Comparison of ENCODE assay signal across 8 mouse cellular contexts in the genomic region with DNA sequence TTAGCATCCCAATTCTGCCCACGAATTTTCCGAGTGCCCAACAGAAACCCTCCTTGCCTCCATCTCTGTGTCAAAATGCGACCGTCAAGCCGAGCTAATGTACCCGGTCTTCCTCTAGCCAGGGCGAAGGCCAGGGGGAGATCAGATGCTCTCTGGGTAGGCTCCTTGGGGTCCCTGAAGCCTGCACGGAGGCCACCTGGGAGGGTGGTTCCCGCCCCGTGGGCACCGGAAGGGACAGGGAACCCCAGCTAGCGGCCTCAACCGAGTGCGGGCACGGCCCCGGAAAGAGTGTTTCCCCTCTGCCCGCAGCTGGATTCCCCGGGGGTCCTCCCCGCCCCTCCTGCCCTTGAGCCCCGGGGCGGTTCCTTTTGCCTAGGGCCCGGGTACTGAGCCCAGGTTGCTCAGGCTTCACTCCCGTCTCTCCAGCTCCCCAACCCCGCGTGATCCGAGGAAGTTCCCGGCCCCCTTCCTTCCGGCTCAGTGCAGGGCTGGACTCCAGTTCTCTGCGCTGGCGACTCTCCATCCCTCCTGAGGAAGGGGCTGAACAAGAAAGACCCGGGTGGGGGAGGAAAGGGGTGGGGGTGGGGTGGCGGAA. TPM values are rescaled to one million over a fixed set of nuclear protein-coding genes. Genes with fewer than 3 reads are reported as not detected.
DNase-seq lines count a peak whose midpoint lies in the region; ATAC-seq and TF ChIP-seq lines count a peak whose summit lies in the region.

No protein-coding gene starts in this region.

- H3K9me3 ChIP-seq in forebrain, embryonic 12.5 days: no peaks in the 10 kb centered on the region
- no peaks in the 10 kb centered on the region for H3K9me3 ChIP-seq in limb, embryonic 11.5 days (ENCODE audit: control insufficient read depth, low read length)
- no peaks in the 10 kb centered on the region for H3K9me3 ChIP-seq in neural tube, embryonic 15.5 days (replicated peaks)

- TF ChIP-seq POLR2A in kidney, adult 2 months (IDR thresholded peaks at IDR 0.05; ENCODE audit: low read depth, low read length): no peak

- H3K4me1 ChIP-seq in kidney, adult 2 months (ENCODE audit: control insufficient read depth, insufficient read depth, low read length): peaks cover 4% of the 10 kb centered on the region; the same call in 1 of the 2 replicates
- peaks cover 29% of the 10 kb centered on the region for H3K4me1 ChIP-seq in forebrain, embryonic 12.5 days
- peaks cover 18% of the 10 kb centered on the region; the same call in 1 of the 2 replicates for H3K4me1 ChIP-seq in limb, embryonic 11.5 days (ENCODE audit: control insufficient read depth, insufficient read depth, low read length)
- peaks cover 36% of the 10 kb centered on the region for H3K4me1 ChIP-seq in neural tube, embryonic 15.5 days

- DNase-seq in kidney, adult 2 months: no peak
- DNase-seq in kidney, postnatal 14 days: no peak
- peak; percentile 71 for DNase-seq in R1 (ENCODE audit: low read depth, low spot score)
- peak; percentile 60 for DNase-seq in limb, embryonic 11.5 days (ENCODE audit: low spot score)
- DNase-seq in urinary bladder, adult 2 months (ENCODE audit: low spot score): no peak
- DNase-seq in cerebellum, adult 11 months: no peak

- ATAC-seq in forebrain, embryonic 12.5 days (ENCODE audit: low FRiP score): peak; percentile 58
- ATAC-seq in limb, embryonic 11.5 days (ENCODE audit: insufficient number of reproducible peaks, low FRiP score, low TSS enrichment, low read depth): peak; percentile 63; the same call in 1 of the 2 replicates
- peak; percentile 47; the same call in 1 of the 2 replicates for ATAC-seq in neural tube, embryonic 15.5 days (ENCODE audit: low FRiP score)

- H3K4me3 ChIP-seq in kidney, adult 2 months (ENCODE audit: insufficient read depth, low read depth, low read length): peak overlapping the region; percentile 9; the same call in 1 of the 2 replicates
- peak overlapping the region; percentile 61 for H3K4me3 ChIP-seq in forebrain, embryonic 12.5 days (replicated peaks)
- peak overlapping the region; percentile 41 for H3K4me3 ChIP-seq in limb, embryonic 11.5 days (ENCODE audit: low read depth, low read length)
- peak overlapping the region; percentile 56 for H3K4me3 ChIP-seq in neural tube, embryonic 15.5 days (replicated peaks)

- H3K27me3 ChIP-seq in kidney, adult 2 months (replicated peaks; ENCODE audit: control insufficient read depth, insufficient read depth, low read length): peaks cover 7% of the 10 kb centered on the region
- H3K27me3 ChIP-seq in forebrain, embryonic 12.5 days: peaks cover 70% of the 10 kb centered on the region
- H3K27me3 ChIP-seq in limb, embryonic 11.5 days (ENCODE audit: control insufficient read depth, insufficient read depth, low read length): peaks cover 41% of the 10 kb centered on the region
- H3K27me3 ChIP-seq in neural tube, embryonic 15.5 days (replicated peaks): peaks cover 61% of the 10 kb centered on the region

- H3K27ac ChIP-seq in kidney, adult 2 months (ENCODE audit: insufficient read depth, low read depth, low read length): no peak overlapping the region
- H3K27ac ChIP-seq in forebrain, embryonic 12.5 days: no peak overlapping the region
- H3K27ac ChIP-seq in limb, embryonic 11.5 days (replicated peaks; ENCODE audit: low read depth, low read length): no peak overlapping the region
- 0 out of 2 replicates have a peak overlapping the region, but pooled peaks have one; percentile 13 for H3K27ac ChIP-seq in neural tube, embryonic 15.5 days (replicated peaks)

- no peak for TF ChIP-seq CTCF in kidney, adult 2 months (conservative IDR thresholded peaks at IDR 0.05; ENCODE audit: insufficient read depth, insufficient read length, low read depth, low read length)

- peak overlapping the region; percentile 99 for H3K4me2 ChIP-seq in forebrain, embryonic 12.5 days
- H3K4me2 ChIP-seq in limb, embryonic 11.5 days (ENCODE audit: low read depth, severe bottlenecking): peak overlapping the region; percentile 88
- H3K4me2 ChIP-seq in neural tube, embryonic 15.5 days: peak overlapping the region; percentile 99

- no peaks in the 10 kb centered on the region for H3K36me3 ChIP-seq in kidney, adult 2 months (ENCODE audit: control insufficient read depth, insufficient read depth, low read length)
- H3K36me3 ChIP-seq in forebrain, embryonic 12.5 days (replicated peaks): no peaks in the 10 kb centered on the region
- H3K36me3 ChIP-seq in limb, embryonic 11.5 days (ENCODE audit: control insufficient read depth, insufficient read depth, low read length): no peaks in the 10 kb centered on the region
- no peaks in the 10 kb centered on the region for H3K36me3 ChIP-seq in neural tube, embryonic 15.5 days

- 1% methylated on average over 32 of the region's 32 CpGs for WGBS in kidney, adult 2 months
- WGBS in forebrain, embryonic 12.5 days: under 1% methylated on average over 32 of the region's 32 CpGs
- under 1% methylated on average over 29 of the region's 32 CpGs for WGBS in limb, embryonic 11.5 days
- WGBS in neural tube, embryonic 15.5 days: under 1% methylated on average over 31 of the region's 32 CpGs

- peak overlapping the region; percentile 66; the same call in 1 of the 2 replicates for H3K9ac ChIP-seq in forebrain, embryonic 12.5 days
- H3K9ac ChIP-seq in limb, embryonic 11.5 days (ENCODE audit: low read length): 0 out of 2 replicates have a peak overlapping the region, but pooled peaks have one; percentile 22
- H3K9ac ChIP-seq in neural tube, embryonic 15.5 days (replicated peaks): peak overlapping the region; percentile 55

RNA-seq across cellular contexts. Expression of a gene that starts 1.4 kb away (rescaled TPM):
- polyA plus RNA-seq in kidney, adult 2 months (2012; rRNA removed): 0.08 and 0.20 TPM in 2 replicates
- polyA plus RNA-seq in forebrain, embryonic 12.5 days (2016; fragmentation: Nextera tagmentation; extraction: Ambion mirVana): 0.28 and 0.43 TPM in 2 replicates
- polyA plus RNA-seq in limb, embryonic 11.5 days (2014; fragmentation: Nextera tagmentation; extraction: Ambion mirVana): 0.85 and 0.89 TPM in 2 replicates
- 5.0 and 5.3 TPM in 2 replicates for polyA plus RNA-seq in neural tube, embryonic 15.5 days (2015; fragmentation: Nextera tagmentation; extraction: Ambion mirVana)
- 0.39 and 0.47 TPM in 2 replicates for polyA plus RNA-seq in urinary bladder, adult 2 months (2012; rRNA removed)

RNA-seq across cellular contexts. Expression of a gene that starts 57.6 kb away (rescaled TPM):
- polyA plus RNA-seq in kidney, adult 2 months (2012; rRNA removed): 87.4 and 90.9 TPM in 2 replicates
- polyA plus RNA-seq in forebrain, embryonic 12.5 days (2016; fragmentation: Nextera tagmentation; extraction: Ambion mirVana): 25.4 and 26.0 TPM in 2 replicates
- polyA plus RNA-seq in limb, embryonic 11.5 days (2014; fragmentation: Nextera tagmentation; extraction: Ambion mirVana): 18.0 and 23.3 TPM in 2 replicates
- 32.9 and 34.0 TPM in 2 replicates for polyA plus RNA-seq in neural tube, embryonic 15.5 days (2015; fragmentation: Nextera tagmentation; extraction: Ambion mirVana)
- 29.6 and 38.2 TPM in 2 replicates for polyA plus RNA-seq in urinary bladder, adult 2 months (2012; rRNA removed)

Comparison
In these comparisons a context has a peak if more than half of its experiments do, and no peak if none do; other contexts are left out.
1. DNase-seq: peak in R1 (single experiment) and limb, embryonic 11.5 days (single experiment); none in kidney, adult 2 months (single experiment), kidney, postnatal 14 days (single experiment), urinary bladder, adult 2 months (single experiment) and cerebellum, adult 11 months (single experiment).
2. H3K4me3 ChIP-seq: peak in every context shown above with its lines; median percentile 61 in forebrain, embryonic 12.5 days; 56 in neural tube, embryonic 15.5 days; 41 in limb, embryonic 11.5 days; 9 in kidney, adult 2 months.
3. Peak in every context shown above with its lines, with median percentiles within 50 percentile points of each other: ATAC-seq, H3K4me2 ChIP-seq and H3K9ac ChIP-seq.